In genomic region chr5:74260378-74260809, GRCm38 (mm10) we compare ENCODE assay signal across 9 mouse cellular contexts.
DNase-seq lines count a peak whose midpoint lies in the region; ATAC-seq lines count a peak whose summit lies in the region.
"Had no signal": no experiment of that assay in that cellular context is flagged by ENCODE, and none has a peak within 500 bp of the region (broad histone marks: within the 10 kb centered on the region; RNA-seq: fewer than 3 reads in every experiment).

No protein-coding gene starts in this region.

- H3K4me2 ChIP-seq in heart, embryonic 14.5 days (ENCODE audit: low read length) = peak overlapping the region; percentile 18
- H3K4me2 ChIP-seq in limb, embryonic 13.5 days (replicated peaks) = no peak overlapping the region

- H3K36me3 ChIP-seq in heart, embryonic 14.5 days (ENCODE audit: control insufficient read depth, insufficient read depth, low read length) = no peaks in the 10 kb centered on the region
- no peaks in the 10 kb centered on the region for H3K36me3 ChIP-seq in limb, embryonic 13.5 days

- H3K27ac ChIP-seq in heart, embryonic 14.5 days (replicated peaks in 1 of 2; ENCODE audit: control insufficient read depth in 1 of 2, insufficient read depth in 1 of 2, low read depth in 2 of 2, low read length in 2 of 2) = peak overlapping the region; percentile 67 to 77
- peak overlapping the region; percentile 48; the same call in 1 of the 2 replicates for H3K27ac ChIP-seq in limb, embryonic 13.5 days

- no peak overlapping the region for H3K4me3 ChIP-seq in heart, embryonic 14.5 days (ENCODE audit: control insufficient read depth in 1 of 2, insufficient read depth in 1 of 2, low read depth in 1 of 2, low read length in 2 of 2)
- no peak overlapping the region for H3K4me3 ChIP-seq in limb, embryonic 13.5 days
- H3K4me3 ChIP-seq: erythroblast, embryonic 14.5 days had no signal

- DNase-seq in embryo, embryonic 11 days = peak; percentile 56
- no peak for DNase-seq in embryo, embryonic 9.5 days (ENCODE audit: extremely low spot score)
- no peak for DNase-seq in gastrocnemius, adult 18-20 months (ENCODE audit: low spot score)

- H3K27me3 ChIP-seq in heart, embryonic 14.5 days (ENCODE audit: control insufficient read depth, insufficient read depth, low read length) = no peaks in the 10 kb centered on the region
- H3K27me3 ChIP-seq in limb, embryonic 13.5 days = no peaks in the 10 kb centered on the region

- H3K9ac ChIP-seq in heart, embryonic 14.5 days (ENCODE audit: low read length) = peak overlapping the region; percentile 65
- H3K9ac ChIP-seq in limb, embryonic 13.5 days = 0 out of 2 replicates have a peak overlapping the region, but pooled peaks have one; percentile 13

- WGBS in heart, embryonic 14.5 days = 14% methylated on average over 9 of the region's 9 CpGs
- WGBS in limb, embryonic 13.5 days = 40% methylated on average over 9 of the region's 9 CpGs

- H3K9me3 ChIP-seq in heart, embryonic 14.5 days (ENCODE audit: control insufficient read depth, low read length) = no peaks in the 10 kb centered on the region
- no peaks in the 10 kb centered on the region for H3K9me3 ChIP-seq in limb, embryonic 13.5 days

- peaks cover 27 to 53% of the 10 kb centered on the region in 2 experiments for H3K4me1 ChIP-seq in heart, embryonic 14.5 days (ENCODE audit: control insufficient read depth in 2 of 2, insufficient read depth in 2 of 2, low read length in 2 of 2)
- peaks cover 41% of the 10 kb centered on the region for H3K4me1 ChIP-seq in limb, embryonic 13.5 days

- ATAC-seq in activated CD4-positive, CD25-positive, alpha-beta regulatory T cell, adult 4 months = peak; percentile 89
- ATAC-seq in heart, embryonic 14.5 days (ENCODE audit: insufficient number of reproducible peaks, insufficient read depth, low FRiP score, low read depth) = peak; percentile 48
- ATAC-seq in limb, embryonic 13.5 days (ENCODE audit: low FRiP score, low read depth) = no peak
- ATAC-seq in neutrophil, adult 5-6 weeks (ENCODE audit: extremely low read depth, insufficient number of reproducible peaks, low FRiP score, poor library complexity, severe bottlenecking) = peak; percentile 37; the same call in 1 of the 2 replicates
- ATAC-seq in granulocyte monocyte progenitor cell, adult 5-6 weeks (replicated peaks; ENCODE audit: poor library complexity, severe bottlenecking) = no peak

Comparison
In these comparisons a context has a peak if more than half of its experiments do, and no peak if none do; other contexts are left out.
1. ATAC-seq: peak in activated CD4-positive, CD25-positive, alpha-beta regulatory T cell, adult 4 months (single experiment), heart, embryonic 14.5 days (single experiment) and neutrophil, adult 5-6 weeks (single experiment); none in limb, embryonic 13.5 days (single experiment) and granulocyte monocyte progenitor cell, adult 5-6 weeks (single experiment).